Mouse (Mus musculus): ENCODE results near the gene Ccdc85c.

The Ccdc85c gene

GRCm38 (mm10) chr12:108238395-108239035, 36.7 kb downstream of the Ccdc85c start:
- no peak for DNase-seq

DNA sequence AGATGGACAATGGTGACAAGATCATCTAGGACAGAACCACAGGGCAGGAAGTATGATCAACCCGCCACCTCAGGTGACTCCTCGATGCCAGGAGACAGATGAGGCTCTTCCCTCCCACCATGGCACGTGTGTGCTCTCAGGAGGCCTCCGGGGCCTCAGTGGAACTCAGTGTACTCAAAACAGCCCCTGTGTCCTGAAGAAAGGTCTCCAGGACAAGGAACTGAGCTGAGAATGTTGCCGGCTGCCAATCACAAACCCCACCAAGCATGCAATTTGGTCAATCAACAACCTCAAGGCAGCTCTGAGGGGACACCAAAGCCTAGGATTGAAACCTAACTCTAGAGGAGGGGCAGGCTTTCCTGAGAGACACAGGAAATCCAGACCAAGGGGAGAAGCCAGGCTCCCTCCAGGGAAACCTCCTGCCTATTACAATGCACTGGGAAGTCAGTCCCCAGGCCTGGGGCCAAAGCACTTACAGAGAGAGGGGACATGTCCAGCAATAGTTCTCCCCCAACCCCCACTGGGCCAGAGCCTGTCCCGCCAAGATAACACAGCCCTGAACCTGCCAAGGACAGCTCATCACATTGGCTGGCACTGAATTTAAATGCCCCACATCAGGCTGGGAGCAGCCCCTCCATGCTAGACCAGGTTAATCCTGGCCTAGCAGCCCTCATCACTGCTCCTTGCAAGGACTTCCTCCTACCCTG, 37.8 kb downstream of the Ccdc85c start:
- no peak for DNase-seq

DNA sequence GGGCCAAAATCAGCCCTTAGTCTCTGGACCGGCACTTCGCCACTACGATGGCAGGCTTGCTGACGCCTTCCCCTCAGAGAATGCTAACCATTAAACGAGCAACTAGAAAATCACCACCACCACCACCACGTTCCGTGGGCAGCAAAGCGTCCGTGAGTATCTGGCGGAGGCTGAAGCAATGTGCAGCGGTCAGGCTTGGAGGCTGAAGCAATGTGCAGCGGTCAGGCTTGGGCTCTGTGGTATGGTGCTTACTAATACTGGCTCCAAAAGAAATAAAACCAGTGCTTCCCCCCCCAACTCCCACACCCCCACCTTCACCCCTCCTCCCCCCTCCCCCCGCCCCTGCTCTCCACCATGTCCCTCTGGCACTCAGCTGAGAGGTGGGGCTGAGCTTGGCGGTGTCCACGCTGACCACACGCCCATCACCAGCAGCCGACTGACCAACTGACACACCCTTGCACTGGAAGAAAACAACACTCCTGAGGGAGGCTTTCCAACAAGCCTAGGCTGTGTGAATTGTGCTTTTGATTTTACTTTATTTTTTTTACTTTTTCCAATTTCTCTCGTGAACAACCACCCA, 39.2 kb downstream of the Ccdc85c start:
- DNase-seq: no peak

- DNase-seq: no peak
Observed at GRCm38 (mm10) chr12:108234832-108235602, 40.2 kb downstream of the Ccdc85c start.

- DNase-seq: no peak
Observed at GRCm38 (mm10) chr12:108233736-108234135, 41.5 kb downstream of the Ccdc85c start.

GRCm38 (mm10) chr12:108231901-108232300, 43.3 kb downstream of the Ccdc85c start:
- no peak for DNase-seq

- DNase-seq: peak; percentile 42
Observed at GRCm38 (mm10) chr12:108230821-108231794, 44.1 kb downstream of the Ccdc85c start.

GRCm38 (mm10) chr12:108230077-108230476, 45.1 kb downstream of the Ccdc85c start:
- no peak for DNase-seq

DNA sequence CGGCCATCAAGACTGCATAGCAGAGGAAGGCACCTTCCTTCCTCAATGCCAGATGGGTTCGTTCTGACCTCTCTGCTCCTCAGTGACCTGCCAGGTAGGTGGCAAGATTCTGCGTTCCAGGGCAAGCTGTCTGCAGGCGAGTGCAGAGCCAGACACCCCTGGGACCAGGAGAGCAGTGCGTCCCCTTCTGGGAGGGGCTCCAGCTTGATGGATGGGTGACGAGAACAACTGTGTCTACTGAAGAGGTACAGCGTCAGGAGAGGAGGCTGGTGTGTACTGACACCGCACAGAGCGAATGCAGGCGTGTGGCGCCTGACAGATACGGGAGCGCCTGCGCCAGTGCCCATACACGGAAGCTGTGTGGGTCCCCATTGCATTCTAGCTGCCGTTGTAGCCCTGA, 47.7 kb downstream of the Ccdc85c start:
- no peak for DNase-seq

DNA sequence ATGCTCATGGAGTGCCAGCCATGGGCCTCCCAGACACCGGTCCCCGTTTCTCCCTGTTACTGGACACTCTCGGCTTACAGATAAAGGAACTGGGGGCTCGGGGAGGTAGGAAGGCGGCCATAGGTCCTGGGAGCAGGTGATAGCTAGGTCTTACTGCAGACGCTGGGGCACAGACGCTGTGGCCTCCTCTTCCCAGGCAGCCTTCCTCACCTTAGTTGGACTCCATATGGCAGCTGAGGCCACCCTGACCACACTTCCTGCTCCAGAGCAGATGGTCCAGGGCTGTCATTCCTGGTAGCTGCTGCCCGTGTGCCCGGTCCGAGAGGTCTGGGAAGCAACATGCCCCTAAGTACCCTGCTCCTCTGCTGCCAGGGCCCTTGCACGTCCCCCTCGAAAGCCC, 48.3 kb downstream of the Ccdc85c start:
- no peak for DNase-seq

- no peak for DNase-seq
Observed at GRCm38 (mm10) chr12:108226216-108226615, 49.0 kb downstream of the Ccdc85c start.

- no peak for DNase-seq
Observed at GRCm38 (mm10) chr12:108225781-108226180, 49.4 kb downstream of the Ccdc85c start.

- DNase-seq: no peak
Observed at GRCm38 (mm10) chr12:108223357-108223756, 51.9 kb downstream of the Ccdc85c start.

- no peak for DNase-seq
Observed at GRCm38 (mm10) chr12:108221712-108222111, 53.5 kb downstream of the Ccdc85c start.

- no peak for DNase-seq
Observed at GRCm38 (mm10) chr12:108221206-108221605, 54.0 kb downstream of the Ccdc85c start.

GRCm38 (mm10) chr12:108220621-108221020, 54.6 kb downstream of the Ccdc85c start:
- no peak for DNase-seq

GRCm38 (mm10) chr12:108219825-108220616, 55.2 kb downstream of the Ccdc85c start:
- DNase-seq: no peak

GRCm38 (mm10) chr12:108219163-108219562, 56.1 kb downstream of the Ccdc85c start:
- no peak for DNase-seq

- peak; percentile 64 for DNase-seq
Observed at GRCm38 (mm10) chr12:108217572-108217971, 57.7 kb downstream of the Ccdc85c start.

GRCm38 (mm10) chr12:108216611-108217370, 58.4 kb downstream of the Ccdc85c start:
- DNase-seq: no peak

- DNase-seq: no peak
Observed at GRCm38 (mm10) chr12:108215090-108215489, 60.1 kb downstream of the Ccdc85c start.
